Mouse (Mus musculus) adrenal gland, postnatal 10 days (tissue): ENCODE data around the gene Tax1bp3. TPM values are rescaled to one million over a fixed set of nuclear protein-coding genes. Genes with fewer than 3 reads are reported as not detected.

Experiments
- DNase-seq: peaks from one replicate; pipeline ENCODE4 v3.0.0; 2021; ENCODE audit warnings: mixed read lengths
- total RNA-seq, 2 experiments: library from RNA; stranded (reverse); gene quantifications; 2 replicates each; pipeline ENCODE4 v1.2.3; 2021

Gene Tax1bp3
- total RNA-seq, 2 experiments from 2014 or later = 72.5 TPM

DNA sequence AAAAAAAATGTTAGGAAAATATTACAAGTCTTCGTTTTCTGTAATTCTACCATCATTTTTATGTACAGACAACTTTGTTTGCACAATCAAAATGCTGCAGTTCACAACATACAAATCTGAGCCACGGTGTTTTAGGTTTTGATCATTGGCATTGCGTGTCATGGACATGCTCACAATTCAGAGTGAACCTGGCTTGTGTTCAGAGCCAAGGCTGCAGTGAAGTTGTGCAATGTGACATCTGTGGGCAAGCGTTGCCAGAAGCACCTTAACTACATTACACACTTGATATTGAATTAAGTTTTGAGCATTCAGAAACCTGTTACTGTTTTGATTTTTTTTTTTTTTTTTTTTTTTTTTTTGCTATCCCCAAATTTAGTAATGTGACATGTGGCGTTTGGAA, 53.2 kb downstream of the Tax1bp3 start:
- DNase-seq = no peak

DNA sequence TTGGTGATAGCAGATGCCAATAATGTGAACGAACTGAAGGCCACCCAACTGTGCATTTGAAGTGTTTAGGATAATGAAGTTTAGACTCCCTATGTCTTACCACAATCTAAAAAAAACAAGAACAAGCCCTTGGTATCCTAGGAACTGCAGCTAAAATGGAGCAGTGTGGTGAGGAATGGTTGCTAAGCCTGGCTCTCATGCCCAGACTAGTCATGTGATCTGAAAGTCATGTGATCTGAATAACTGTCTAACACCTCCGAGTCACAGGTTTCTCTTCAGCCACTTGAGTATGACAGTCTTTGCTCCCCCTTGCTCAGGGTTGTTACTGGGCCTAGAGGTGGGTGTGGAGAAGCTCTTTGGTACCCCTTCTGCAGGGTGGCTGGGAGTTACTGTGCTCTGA, 55.6 kb downstream of the Tax1bp3 start:
- DNase-seq = no peak

Other genes starting within 250 kb of the Tax1bp3 start
- 10 to 100 TPM; 20.1 to 26.6 TPM for gene Atp2a3, start 215.9 kb upstream of the Tax1bp3 start, total RNA-seq
- gene P2rx1, start 178.0 kb upstream of the Tax1bp3 start, total RNA-seq = 1 to 10 TPM; 1.3 TPM
- 1 to 10 TPM; 1.3 to 1.9 TPM for gene Camkk1, start 158.1 kb upstream of the Tax1bp3 start, total RNA-seq
- gene Ncbp3, start 129.3 kb upstream of the Tax1bp3 start, total RNA-seq = 10 to 100 TPM in 1 of 2 experiments, 1 to 10 TPM in 1; 9.1 to 11.7 TPM
- under 1 TPM; 0.82 to 0.90 TPM for gene Itgae, start 86.5 kb upstream of the Tax1bp3 start, total RNA-seq
- 1 to 10 TPM; 3.0 to 3.7 TPM for gene Haspin, start 38.8 kb upstream of the Tax1bp3 start, total RNA-seq
- gene P2rx5, start 16.7 kb upstream of the Tax1bp3 start, total RNA-seq = 10 to 100 TPM; 14.8 to 26.1 TPM
- 100 to 1,000 TPM; 121 to 122 TPM for gene Emc6, start within 50 bp of the Tax1bp3 start, total RNA-seq
- 10 to 100 TPM; 14.6 to 17.1 TPM for gene Ctns, start 22.0 kb downstream of the Tax1bp3 start, total RNA-seq
- 1 to 10 TPM; 9.4 to 9.6 TPM for gene Shpk, start 22.4 kb downstream of the Tax1bp3 start, total RNA-seq
- under 1 TPM; 0.15 to 0.24 TPM for gene Trpv1, start 57.2 kb downstream of the Tax1bp3 start, total RNA-seq
- under 1 TPM; 0.12 to 0.15 TPM for gene Trpv3, start 90.3 kb downstream of the Tax1bp3 start, total RNA-seq
- gene Aspa, start 152.5 kb downstream of the Tax1bp3 start, total RNA-seq = 10 to 100 TPM; 24.9 to 27.4 TPM
- under 1 TPM in 1 of 2 experiments, not detected in 1; 0.21 TPM for gene Gm49340, start 152.7 kb downstream of the Tax1bp3 start, total RNA-seq
- 1 to 10 TPM; 4.3 to 4.6 TPM for gene Spata22, start 152.7 kb downstream of the Tax1bp3 start, total RNA-seq
- under 1 TPM in 1 of 2 experiments, not detected in 1; 0.45 TPM for gene Olfr20, start 173.7 kb downstream of the Tax1bp3 start, total RNA-seq
- gene Olfr376, start 194.2 kb downstream of the Tax1bp3 start, total RNA-seq = not detected
- gene Olfr1, start 222.5 kb downstream of the Tax1bp3 start, total RNA-seq = not detected